Mouse (Mus musculus) left cerebral cortex, postnatal 4 days (tissue): ENCODE measurements at regions not wholly inside any gene's neighbourhood (a gene's known extent, or its start where the extent isn't known, plus 50 kb on each side); places are given as distances from the start of the nearest gene placed in this dataset.
A peak's percentile ranks its signal among the peaks of the same experiment; 100 is the strongest.

ENCODE experiments used
- DNase-seq: peaks from one replicate; pipeline ENCODE4 v3.0.0-alpha.2; 2022
- intact Hi-C: fragments of 180-260 bp; cut with DNase I; formaldehyde crosslinking; loops from one replicate; pipeline ENCODE4 v1.15.1; 2025

- DNase-seq: no peak
Observed at GRCm38 (mm10) chr6:107629376-107629775, 99.8 kb downstream of the Lrrn1 start.

GRCm38 (mm10) chr6:107645751-107646150 is 116.2 kb downstream of the Lrrn1 start:
- DNase-seq: no peak
- intact Hi-C loops: no loop called here

More at GRCm38 (mm10) chr6:107629376-107629775, 99.8 kb downstream of the Lrrn1 start:
- intact Hi-C loops: no loop called here

GRCm38 (mm10) chr6:107653840-107654523 is 124.4 kb downstream of the Lrrn1 start:
- intact Hi-C loops: no loop called here
- DNase-seq: no peak

GRCm38 (mm10) chr6:107657805-107658204 is 128.2 kb downstream of the Lrrn1 start:
- DNase-seq: no peak
- intact Hi-C loops: no loop called here

- no peak for DNase-seq
- intact Hi-C loops: no loop called here
Observed at GRCm38 (mm10) chr6:107661009-107661764, 131.6 kb downstream of the Lrrn1 start.

GRCm38 (mm10) chr6:107699298-107699697 is 169.7 kb downstream of the Lrrn1 start:
- intact Hi-C loops: no loop called here
- DNase-seq: no peak

- no peak for DNase-seq
- intact Hi-C loops: no loop called here
Observed at GRCm38 (mm10) chr6:107708185-107708584, 178.6 kb downstream of the Lrrn1 start.

- intact Hi-C loops: no loop called here
- DNase-seq: no peak
Observed at GRCm38 (mm10) chr6:107708608-107709007, 179.0 kb downstream of the Lrrn1 start.

- intact Hi-C loops: loop anchor here (10.0 kb wide), 1 partner anchor 906 kb away; the partner anchor contains the start of gene Crbn
- DNase-seq: peak; percentile 45
Observed at GRCm38 (mm10) chr6:107710360-107710759, 180.8 kb downstream of the Lrrn1 start.

GRCm38 (mm10) chr6:107711181-107712087 is 181.9 kb downstream of the Lrrn1 start:
- DNase-seq: no peak
- intact Hi-C loops: loop anchor here (10.0 kb wide), 1 partner anchor 907 kb away; the partner anchor contains the start of gene Crbn

- intact Hi-C loops: loop anchor here (10.0 kb wide), 1 partner anchor 908 kb away; the partner anchor contains the start of gene Crbn
- no peak for DNase-seq
Observed at GRCm38 (mm10) chr6:107713051-107713450, 183.5 kb downstream of the Lrrn1 start.

- intact Hi-C loops: loop anchor here (10.0 kb wide), 1 partner anchor 912 kb away; the partner anchor contains the start of gene Crbn
- no peak for DNase-seq
Observed at GRCm38 (mm10) chr6:107717194-107717593, 187.6 kb downstream of the Lrrn1 start.

- DNase-seq: no peak
- intact Hi-C loops: no loop called here
Observed at GRCm38 (mm10) chr6:107730294-107730693, 200.7 kb downstream of the Lrrn1 start.

GRCm38 (mm10) chr6:107734773-107735172 is 205.2 kb downstream of the Lrrn1 start:
- DNase-seq: no peak
- intact Hi-C loops: no loop called here

- intact Hi-C loops: no loop called here
- DNase-seq: no peak
Observed at GRCm38 (mm10) chr6:107749111-107749736, 219.7 kb downstream of the Lrrn1 start.

- peak; percentile 62 for DNase-seq
Observed at GRCm38 (mm10) chr6:107749794-107750193, 220.2 kb downstream of the Lrrn1 start.

GRCm38 (mm10) chr6:107752156-107752555 is 222.6 kb downstream of the Lrrn1 start:
- intact Hi-C loops: no loop called here
- no peak for DNase-seq

More at GRCm38 (mm10) chr6:107749794-107750193, 220.2 kb downstream of the Lrrn1 start:
- intact Hi-C loops: no loop called here

GRCm38 (mm10) chr6:107755158-107755557 is 225.6 kb downstream of the Lrrn1 start:
- intact Hi-C loops: no loop called here

GRCm38 (mm10) chr6:107770834-107771470 is 241.4 kb downstream of the Lrrn1 start:
- no peak for DNase-seq
- intact Hi-C loops: no loop called here

More at GRCm38 (mm10) chr6:107755158-107755557, 225.6 kb downstream of the Lrrn1 start:
- DNase-seq: no peak

- intact Hi-C loops: no loop called here
- no peak for DNase-seq
Observed at GRCm38 (mm10) chr6:107784998-107785397, 255.4 kb downstream of the Lrrn1 start.
